Comparison of ENCODE assay signal across 20 mouse cellular contexts in genomic region chr14:121822997-121823396, GRCm38 (mm10). TPM values are rescaled to one million over a fixed set of nuclear protein-coding genes. Genes with fewer than 3 reads are reported as not detected.
DNase-seq lines count a peak whose midpoint lies in the region; ATAC-seq lines count a peak whose summit lies in the region.
"Had no signal": no experiment of that assay in that cellular context is flagged by ENCODE, and none has a peak within 500 bp of the region (broad histone marks: within the 10 kb centered on the region; RNA-seq: fewer than 3 reads in every experiment).

No protein-coding gene starts in this region.

- peak; percentile 27 for DNase-seq in embryo, embryonic 10 days (ENCODE audit: low spot score)
- DNase-seq in embryo, embryonic 11 days = no peak
- DNase-seq in kidney, postnatal 14 days = peak; percentile 10
- DNase-seq in kidney, adult 8-10 months = no peak
- DNase-seq in splenic B cell, adult 2 months (ENCODE audit: low read depth, low spot score) = peak; percentile 47
- no peak for DNase-seq in urinary bladder, postnatal 14 days (ENCODE audit: low spot score)
- DNase-seq in urinary bladder, adult 2 months (ENCODE audit: low spot score) = no peak
- DNase-seq: adrenal gland, adult 2 months; cerebellum, adult 2 months; gastrocnemius, postnatal 25 days; lung, adult 2 months; lung, postnatal 36 days; right cerebral cortex, adult 18-20 months had no signal

- no peaks in the 10 kb centered on the region for H3K27me3 ChIP-seq in splenic B cell, adult 2 months (ENCODE audit: control insufficient read depth, insufficient read depth, low read length, poor library complexity, severe bottlenecking)
- H3K27me3 ChIP-seq: kidney, embryonic 15.5 days; limb, embryonic 12.5 days; liver, embryonic 12.5 days; neural tube, embryonic 12.5 days had no signal

- ATAC-seq in activated CD4-positive, CD25-positive, alpha-beta regulatory T cell, adult 4 months = peak; percentile 78
- ATAC-seq: forebrain, embryonic 16.5 days; liver, embryonic 12.5 days had no signal

- no peaks in the 10 kb centered on the region for H3K36me3 ChIP-seq in splenic B cell, adult 2 months (ENCODE audit: control insufficient read depth, insufficient read depth, low read length, poor library complexity, severe bottlenecking)
- H3K36me3 ChIP-seq: kidney, embryonic 15.5 days; limb, embryonic 12.5 days; liver, embryonic 12.5 days; midbrain, embryonic 10.5 days; neural tube, embryonic 12.5 days had no signal

RNA-seq across cellular contexts. Expression of gene Dock9, which starts 25.4 kb away (rescaled TPM):
- 1 to 10 TPM; 3.8 to 4.0 TPM for polyA plus RNA-seq in activated CD4-positive, CD25-positive, alpha-beta regulatory T cell, adult 4 months (2017; shearing (Covaris generic))
- polyA plus RNA-seq in urinary bladder, adult 2 months (2012; rRNA removed) = 48.7 and 54.2 TPM in 2 replicates

RNA-seq across cellular contexts. Expression of gene Ubac2, which starts 55.4 kb away (rescaled TPM):
- 10 to 100 TPM; 62.5 to 75.1 TPM for polyA plus RNA-seq in activated CD4-positive, CD25-positive, alpha-beta regulatory T cell, adult 4 months (2017; shearing (Covaris generic))
- polyA plus RNA-seq in urinary bladder, adult 2 months (2012; rRNA removed) = 32.3 and 33.1 TPM in 2 replicates

Comparison
In these comparisons a context has a peak if more than half of its experiments do, and no peak if none do; other contexts are left out.
1. DNase-seq: peak in embryo, embryonic 10 days (single experiment), kidney, postnatal 14 days (single experiment) and splenic B cell, adult 2 months (single experiment); none in embryo, embryonic 11 days (single experiment), kidney, adult 8-10 months (0 of 2), urinary bladder, postnatal 14 days (single experiment) and urinary bladder, adult 2 months (single experiment).